Mouse (Mus musculus) large intestine, adult 2 months (tissue): ENCODE measurements around the gene Acap1. TPM values are rescaled to one million over a fixed set of nuclear protein-coding genes. Genes with fewer than 3 reads are reported as not detected.
"Not testable (repeated sequence)": the region's sequence is repeated elsewhere in the genome, so short reads cannot be mapped to it uniquely, and the experiment has no call there.

ENCODE experiments used
- DNase-seq: peaks from one replicate; pipeline ENCODE4 v3.0.0-alpha.2; 2012; ENCODE audit warnings: low read depth, low spot score
- WGBS: fragments of 180-500 bp; shearing (Covaris S2); methylation state at CpG from one replicate; pipeline ENCODE4 v1.1.7; 2018; 5-methylcytosine and 5-hydroxymethylcytosine counted together
- polyA plus RNA-seq: library from polyadenylated mRNA; depleted of rRNA; stranded (reverse); fragments of >200 nt; gene quantifications from 2 replicates; pipeline ENCODE4 v1.2.3, GENCODE M21; 2012; rRNA removed

The Acap1 gene
- 16.1 and 16.4 TPM in 2 replicates for polyA plus RNA-seq

- no peak for DNase-seq
- 69% methylated on average over 4 of the region's 4 CpGs for WGBS
Observed at GRCm38 (mm10) chr11:69895291-69895690, at the start of gene Acap1. Gene Acap1 (minus strand): TSS chr11:69895539.

GRCm38 (mm10) chr11:69940962-69941361 lies 45.6 kb upstream of the Acap1 start:
- DNase-seq = no peak
- 91% methylated on average over 4 of the region's 4 CpGs for WGBS

GRCm38 (mm10) chr11:69939731-69940130 lies 44.4 kb upstream of the Acap1 start:
- WGBS = 94% methylated on average over 17 of the region's 17 CpGs
- no peak for DNase-seq

GRCm38 (mm10) chr11:69939181-69939580 lies 43.8 kb upstream of the Acap1 start:
- DNase-seq = no peak
- 67% methylated on average over 5 of the region's 5 CpGs for WGBS

GRCm38 (mm10) chr11:69938401-69938979 lies 43.2 kb upstream of the Acap1 start:
- no peak for DNase-seq
- WGBS = 43% methylated on average over 9 of the region's 9 CpGs

GRCm38 (mm10) chr11:69937834-69938233 lies 42.5 kb upstream of the Acap1 start:
- 59% methylated on average over 5 of the region's 5 CpGs for WGBS
- DNase-seq = no peak

- DNase-seq = no peak
- WGBS = 19% methylated on average over 4 of the region's 4 CpGs
Observed at GRCm38 (mm10) chr11:69937385-69937784, 42.0 kb upstream of the Acap1 start.

- no peak for DNase-seq
- 12% methylated on average over 9 of the region's 9 CpGs for WGBS
Observed at GRCm38 (mm10) chr11:69936714-69937347, 41.5 kb upstream of the Acap1 start.

GRCm38 (mm10) chr11:69936156-69936555 lies 40.8 kb upstream of the Acap1 start:
- WGBS = under 1% methylated on average over 30 of the region's 30 CpGs
- no peak for DNase-seq

GRCm38 (mm10) chr11:69935137-69935879 lies 40.0 kb upstream of the Acap1 start, which contains the start of gene Ybx2:
Gene Ybx2 (plus strand): TSS chr11:69935796.
- 2% methylated on average over 60 of the region's 62 CpGs for WGBS
- DNase-seq = no peak

- WGBS = 13% methylated on average over 6 of the region's 6 CpGs
- DNase-seq = no peak
Observed at GRCm38 (mm10) chr11:69934681-69935080, 39.3 kb upstream of the Acap1 start.

GRCm38 (mm10) chr11:69934169-69934568 lies 38.8 kb upstream of the Acap1 start:
- DNase-seq = no peak
- 2% methylated on average over 18 of the region's 18 CpGs for WGBS

GRCm38 (mm10) chr11:69933066-69933465 lies 37.7 kb upstream of the Acap1 start:
- 48% methylated on average over 4 of the region's 4 CpGs for WGBS

GRCm38 (mm10) chr11:69932254-69932653 lies 36.9 kb upstream of the Acap1 start:
- no peak for DNase-seq
- 46% methylated on average over 3 of the region's 3 CpGs for WGBS

More at GRCm38 (mm10) chr11:69933066-69933465, 37.7 kb upstream of the Acap1 start:
- no peak for DNase-seq

GRCm38 (mm10) chr11:69931769-69932168 lies 36.4 kb upstream of the Acap1 start:
- WGBS = 68% methylated on average over 8 of the region's 8 CpGs
- DNase-seq = no peak

GRCm38 (mm10) chr11:69930967-69931537 lies 35.7 kb upstream of the Acap1 start:
- no peak for DNase-seq
- WGBS = 64% methylated on average over 3 of the region's 3 CpGs

- DNase-seq = not testable (repeated sequence)
- WGBS = 90% methylated on average over 8 of the region's 8 CpGs
Observed at GRCm38 (mm10) chr11:69930176-69930575, 34.8 kb upstream of the Acap1 start.

- 65% methylated on average over 4 of the region's 4 CpGs for WGBS
- DNase-seq = no peak
Observed at GRCm38 (mm10) chr11:69929712-69930111, 34.4 kb upstream of the Acap1 start.

GRCm38 (mm10) chr11:69927501-69927900 lies 32.2 kb upstream of the Acap1 start:
- DNase-seq = no peak
- 94% methylated on average over 2 of the region's 2 CpGs for whole genome bisulfite sequencing

- 51% methylated on average over 3 of the region's 3 CpGs for WGBS
- DNase-seq = no peak
Observed at GRCm38 (mm10) chr11:69922796-69923195, 27.5 kb upstream of the Acap1 start.
